Mouse (Mus musculus) cerebellum, adult 18-20 months (tissue): ENCODE data around the gene Angpt4.

ENCODE experiments used
- DNase-seq, 2 experiments: peaks; one replicate each; pipeline ENCODE4 v3.0.0; 2021

The Angpt4 gene

GRCm38 (mm10) chr2:151916061-151916831, 5.2 kb downstream of the Angpt4 start:
- no peak for DNase-seq

DNA sequence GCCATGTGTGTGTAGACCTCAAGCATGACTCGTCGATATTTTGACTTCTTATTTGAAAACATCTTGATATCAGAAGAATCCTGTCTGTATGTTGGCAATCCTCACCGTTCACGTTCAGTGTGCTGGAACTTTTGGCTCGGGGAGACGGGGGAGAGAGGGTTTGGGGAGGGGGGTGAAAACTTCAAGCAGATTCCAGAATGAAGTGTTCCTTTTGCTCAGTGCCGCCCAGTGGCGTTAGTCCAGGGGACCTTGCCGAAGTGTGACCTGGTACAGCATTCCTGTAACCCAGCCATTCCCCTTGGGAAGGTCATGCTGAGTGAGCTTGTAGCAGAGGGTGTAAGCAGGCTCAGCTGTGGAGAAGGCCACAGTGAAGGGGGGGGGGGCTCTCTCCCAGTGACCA, 8.1 kb downstream of the Angpt4 start:
- no peak for DNase-seq

DNA sequence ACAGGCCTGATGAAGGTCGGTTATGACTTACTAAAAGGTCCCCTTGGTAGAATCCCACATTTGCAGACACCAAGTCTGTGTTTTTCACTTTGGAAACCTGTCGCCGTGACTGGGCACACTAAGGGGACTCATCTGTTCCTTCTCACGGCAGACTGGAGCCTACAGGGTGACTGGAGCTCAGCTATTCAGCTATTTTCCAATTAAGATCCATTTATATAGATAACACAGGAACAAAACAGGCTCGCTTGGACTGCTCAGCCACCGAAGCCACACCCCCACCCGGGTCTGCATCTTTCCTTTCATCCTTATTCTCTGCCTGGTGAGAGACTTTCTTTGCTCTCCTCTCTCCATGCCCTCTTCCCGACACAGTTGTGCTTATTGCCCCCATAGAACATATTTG, 10.1 kb downstream of the Angpt4 start:
- DNase-seq: no peak

DNA sequence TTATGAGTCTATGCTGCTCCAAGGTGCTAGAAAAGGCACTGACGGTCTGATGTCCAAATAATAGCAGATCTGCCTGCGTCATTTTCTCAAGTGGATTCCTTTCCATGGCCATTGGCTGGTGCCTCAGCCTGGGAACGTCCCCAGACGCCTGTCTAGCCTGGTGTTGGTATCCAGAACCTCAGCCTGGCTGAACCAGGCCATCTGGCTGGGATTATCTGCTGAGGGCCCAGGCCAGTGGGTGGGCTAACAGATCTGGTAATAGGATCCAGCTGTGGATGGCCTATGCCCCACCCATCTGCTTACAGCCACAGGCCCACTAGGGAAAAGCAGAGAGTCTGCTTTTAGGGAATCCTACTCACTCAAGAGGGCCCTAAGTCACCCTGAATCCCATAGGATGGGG, 10.6 kb downstream of the Angpt4 start:
- no peak for DNase-seq

DNA sequence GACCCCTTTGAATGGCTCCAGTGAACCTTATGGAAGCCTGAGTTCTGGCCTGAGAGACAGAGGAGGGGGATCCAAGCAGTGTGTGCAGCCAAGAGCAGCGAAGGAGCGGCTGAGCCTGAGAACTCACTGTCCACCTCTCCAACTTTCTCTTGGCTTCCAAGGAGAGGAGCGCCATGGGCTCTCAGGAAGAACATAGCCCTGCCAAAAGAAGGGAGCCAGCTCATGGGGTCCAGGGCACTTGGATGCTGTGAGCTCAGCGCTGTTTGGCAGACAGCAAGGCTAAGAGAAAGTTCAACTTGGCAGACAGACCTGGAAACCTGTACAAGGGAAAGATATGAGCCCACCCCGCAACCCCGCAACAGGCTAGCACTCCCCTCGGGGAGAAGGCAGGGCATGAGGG, 13.3 kb downstream of the Angpt4 start:
- DNase-seq: peak in 1 of 2 experiments; percentile 12

DNA sequence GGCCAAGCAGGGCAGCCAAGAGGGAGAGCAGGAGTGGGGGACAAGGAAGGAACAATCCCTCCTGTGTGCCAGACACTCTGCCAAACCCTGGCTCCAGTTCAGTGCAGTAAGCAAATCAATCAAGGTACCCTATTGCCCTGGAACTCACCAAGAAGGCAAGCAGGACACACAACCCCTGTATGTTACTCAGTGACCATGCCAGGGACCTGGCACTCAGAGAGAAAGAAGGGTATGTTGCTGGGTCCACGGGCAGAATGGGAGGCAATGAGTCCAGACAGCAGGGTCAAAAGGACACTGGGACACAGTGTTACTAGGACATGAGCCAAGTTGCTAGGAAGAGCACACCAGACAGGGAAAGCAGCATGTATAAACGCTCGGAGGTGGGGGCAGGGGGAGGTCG, 14.7 kb downstream of the Angpt4 start:
- DNase-seq: no peak

GRCm38 (mm10) chr2:151927103-151927502, 16.1 kb downstream of the Angpt4 start:
- no peak for DNase-seq

DNA sequence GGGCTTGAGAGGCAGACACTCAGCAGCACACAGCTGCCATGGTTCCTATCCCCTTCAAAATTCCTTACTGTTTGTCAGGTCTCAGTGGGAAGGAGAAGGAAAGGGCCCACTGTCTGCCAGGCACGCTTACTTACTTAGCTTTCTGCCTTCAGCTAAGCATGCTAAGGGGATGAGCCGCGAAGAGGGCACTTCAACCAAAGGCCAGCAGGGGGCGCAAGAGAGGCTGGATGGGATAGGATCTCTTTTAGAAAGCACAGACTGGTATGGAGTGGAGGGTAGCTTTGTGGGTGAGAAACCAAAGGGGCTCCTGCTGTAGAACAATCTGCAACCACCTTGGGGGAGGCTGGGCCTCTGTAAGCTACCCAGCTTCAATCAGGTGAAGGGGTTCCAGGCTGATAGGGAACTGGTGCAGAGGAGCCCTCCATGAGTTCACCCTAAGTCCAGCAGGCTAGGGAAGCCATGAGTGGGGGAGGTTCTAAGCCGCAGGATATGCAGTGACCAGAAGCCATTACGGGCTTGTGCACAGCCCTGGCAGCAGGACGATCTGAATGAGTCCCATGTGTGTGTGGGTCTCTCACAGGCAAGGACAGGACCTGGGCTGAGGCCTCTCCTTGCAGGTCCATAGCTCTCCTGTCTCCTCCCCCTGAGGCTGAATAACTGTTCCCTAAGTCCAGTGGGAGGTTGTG, 19.5 kb downstream of the Angpt4 start:
- peak; percentile 84 for DNase-seq

DNA sequence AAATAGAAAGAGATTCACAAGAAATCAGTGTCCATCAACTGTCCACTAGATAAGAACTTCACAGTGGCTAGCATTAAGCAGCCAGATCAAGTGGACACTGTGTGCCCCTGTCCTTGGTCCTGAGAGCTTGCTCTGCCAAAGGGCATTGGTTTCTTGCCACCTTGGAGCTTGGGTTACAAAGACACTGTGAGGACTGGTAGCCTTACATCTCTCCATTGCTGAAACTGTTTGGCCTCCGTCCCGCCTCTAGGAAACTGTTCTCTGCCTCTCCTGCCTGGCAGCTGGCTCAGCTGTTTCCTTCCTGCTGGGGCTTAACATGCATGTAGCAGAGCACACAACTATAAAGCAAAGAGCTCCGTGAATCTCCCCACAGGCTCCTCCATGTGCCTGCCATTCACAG, 26.9 kb downstream of the Angpt4 start:
- DNase-seq: no peak

GRCm38 (mm10) chr2:151938780-151939200, 27.8 kb downstream of the Angpt4 start:
- DNase-seq: peak; percentile 58 to 61

GRCm38 (mm10) chr2:151939651-151940420, 28.8 kb downstream of the Angpt4 start:
- DNase-seq: no peak

DNA sequence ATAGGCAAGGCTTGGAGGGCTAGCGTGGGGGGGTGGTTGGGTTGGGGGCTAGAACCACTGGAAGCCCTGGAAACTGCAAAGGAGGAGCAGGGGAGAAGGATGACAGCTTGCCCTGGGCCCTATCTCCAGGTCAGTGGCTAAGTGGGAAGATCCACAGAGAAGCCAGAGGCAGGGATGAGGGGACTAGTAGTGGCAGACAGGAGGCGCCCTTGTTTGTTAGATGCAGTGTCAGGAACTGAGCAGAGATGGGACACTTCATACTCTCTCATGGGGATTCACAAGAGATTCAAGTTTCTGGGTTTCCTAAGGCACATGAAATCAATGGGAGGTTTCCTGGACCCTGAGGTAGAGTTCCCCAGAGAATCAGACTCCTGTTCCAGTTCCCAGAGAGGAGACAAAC, 30.3 kb downstream of the Angpt4 start:
- DNase-seq: peak; percentile 24 to 25

DNA sequence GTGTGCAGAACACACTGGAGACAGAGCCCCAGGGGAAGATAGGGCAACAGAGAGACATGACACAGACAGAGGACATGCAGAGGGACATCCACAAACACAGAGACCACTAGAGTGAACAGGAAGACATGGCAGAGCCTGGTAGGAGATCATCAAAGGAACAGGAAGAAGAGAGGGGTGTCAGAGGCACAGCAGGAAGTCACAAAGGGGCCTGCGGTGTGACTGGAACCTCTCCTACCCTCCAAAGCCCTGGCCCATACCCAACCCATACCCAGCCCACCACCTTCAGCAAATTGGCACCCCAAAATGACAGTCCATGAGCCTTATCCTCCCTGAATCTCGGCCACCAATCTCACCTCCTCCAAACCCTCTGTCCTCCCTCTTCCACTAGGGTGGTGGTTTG, 33.1 kb downstream of the Angpt4 start:
- DNase-seq: no peak

- no peak for DNase-seq
Measured at GRCm38 (mm10) chr2:151947617-151948016, 36.6 kb downstream of the Angpt4 start.

GRCm38 (mm10) chr2:151948311-151948710, 37.3 kb downstream of the Angpt4 start:
- DNase-seq: no peak

GRCm38 (mm10) chr2:151949082-151949774, 38.2 kb downstream of the Angpt4 start:
- no peak for DNase-seq

GRCm38 (mm10) chr2:151953665-151954064, 42.7 kb downstream of the Angpt4 start:
- no peak for DNase-seq

GRCm38 (mm10) chr2:151956500-151957137, 45.6 kb downstream of the Angpt4 start:
- DNase-seq: no peak

DNA sequence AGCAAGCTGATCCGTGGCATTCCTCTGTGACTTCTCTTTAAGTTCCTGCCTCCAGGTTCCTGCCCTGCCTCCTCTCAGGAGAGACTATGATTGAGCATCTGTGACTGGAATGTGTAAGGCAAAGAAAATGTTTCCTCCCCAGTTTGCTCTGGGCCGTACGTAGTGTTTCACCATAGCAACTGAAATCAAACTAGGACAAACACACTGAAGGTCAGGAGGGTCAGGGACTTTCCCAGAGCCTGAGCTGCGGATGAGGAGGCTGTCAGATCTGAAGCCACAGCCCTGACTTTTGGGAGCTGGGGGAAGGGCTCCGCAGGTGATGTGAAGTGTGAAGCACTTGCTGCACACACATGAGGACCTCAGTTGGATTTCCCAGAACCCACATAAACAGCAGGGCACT, 48.3 kb downstream of the Angpt4 start:
- DNase-seq: no peak

DNA sequence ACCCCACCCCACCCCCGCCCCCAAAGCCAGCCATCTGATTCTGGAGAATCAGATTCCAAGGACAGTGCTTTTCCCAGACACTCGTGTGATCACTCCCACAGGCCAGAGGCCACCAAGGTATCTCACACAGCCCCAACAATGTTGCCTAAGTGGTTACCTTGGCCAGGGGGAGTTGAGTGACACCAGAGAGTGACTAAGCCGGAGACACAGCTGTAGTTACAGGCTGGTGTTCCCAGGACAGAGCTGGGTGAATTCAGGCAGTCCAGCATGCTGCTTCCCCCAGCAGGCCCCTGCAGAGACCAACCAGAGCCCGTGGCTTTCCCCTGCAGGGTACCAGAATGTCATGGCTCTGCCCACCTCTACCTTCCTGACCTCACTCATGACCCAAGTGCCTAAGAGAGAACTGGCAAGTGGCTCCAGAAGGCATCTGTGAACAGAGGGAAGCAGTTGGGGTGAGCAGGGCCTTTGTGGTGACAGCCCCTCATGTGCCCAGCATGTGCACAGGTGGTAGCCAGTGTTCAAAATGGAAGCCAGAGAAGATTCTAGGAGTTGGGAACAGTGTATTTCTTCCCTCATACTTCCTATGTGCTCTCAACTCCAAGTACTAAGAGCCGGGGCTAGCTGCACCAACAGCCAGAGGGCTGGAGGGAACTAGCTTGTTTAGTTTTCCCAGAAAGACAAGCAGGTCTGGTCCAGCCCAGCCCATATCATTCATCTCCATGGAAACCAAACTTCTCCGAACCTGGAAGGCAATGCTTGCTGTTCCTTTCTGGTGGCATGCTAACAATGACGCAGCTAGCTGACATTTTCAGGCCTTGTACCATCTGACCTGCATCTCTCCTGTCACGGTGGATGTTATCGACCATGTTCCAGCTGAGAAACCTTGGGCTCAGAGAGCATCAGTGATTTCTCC, 50.5 kb downstream of the Angpt4 start:
- no peak for DNase-seq

GRCm38 (mm10) chr2:151962474-151962873, 51.5 kb downstream of the Angpt4 start:
- DNase-seq: peak; percentile 83
